Mouse (Mus musculus) spleen, adult 12 weeks (tissue): ENCODE results near the gene Olfr397.

ENCODE experiments used
- DNase-seq: peaks from one replicate; pipeline ENCODE4 v3.0.0; 2022; ENCODE audit warnings: low spot score

Olfr397 gene

GRCm38 (mm10) chr11:73960517-73960916, at the start of gene Olfr397:
Gene Olfr397, plus strand, starts transcription at chr11:73960817.
- DNase-seq = no peak

DNA sequence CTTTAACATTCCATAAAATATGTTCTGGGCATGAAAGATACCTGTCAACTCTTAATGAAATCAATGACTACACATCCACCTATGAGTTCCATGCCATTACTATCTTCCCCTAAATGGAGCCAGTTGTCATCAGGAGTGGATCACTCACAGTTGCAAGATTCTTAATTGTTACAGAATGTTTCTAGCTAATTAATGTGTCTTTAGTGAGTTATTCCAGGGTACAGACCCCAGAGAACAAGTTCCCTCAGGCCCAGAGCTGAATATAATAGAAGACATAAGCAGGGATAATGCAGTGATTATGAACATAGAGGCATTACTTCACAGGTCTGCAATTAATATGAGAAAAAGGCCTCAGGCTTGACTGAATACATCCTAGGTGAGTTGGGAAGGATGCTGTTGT, 24.2 kb upstream of the Olfr397 start, which contains the start of gene Olfr23:
Gene Olfr23 (plus strand): TSS at position 301 of the 400 bp plus-strand sequence.
- DNase-seq = no peak

GRCm38 (mm10) chr11:73990307-73990706, 29.7 kb downstream of the Olfr397 start, which contains the start of gene Olfr398:
Gene Olfr398, minus strand, starts transcription at chr11:73990407.
- DNase-seq = no peak

GRCm38 (mm10) chr11:73993115-73993514, 32.5 kb downstream of the Olfr397 start:
- no peak for DNase-seq
